Mouse (Mus musculus): ENCODE measurements around the gene Cpped1. TPM values are rescaled to one million over a fixed set of nuclear protein-coding genes. Genes with fewer than 3 reads are reported as not detected.

The Cpped1 gene
- polyA plus RNA-seq, 1 experiment from 2014 or later = 13.2 TPM

- WGBS = 78% methylated on average over 3 of the region's 3 CpGs
- ATAC-seq = no peak
- no peaks in the 10 kb centered on the region for H3K27me3 ChIP-seq (replicated peaks; ENCODE audit: control insufficient read depth, insufficient read depth, low read length)
Measured at GRCm38 (mm10) chr16:11868486-11868885, 40.8 kb downstream of the Cpped1 start.

GRCm38 (mm10) chr16:11852716-11853605, 56.3 kb downstream of the Cpped1 start:
- Histone ChIP-seq H3K9me3 (ENCODE audit: control insufficient read depth, low read length) (no peaks in the 10 kb centered on the region), H3K36me3 (ENCODE audit: control insufficient read depth, insufficient read depth) (no peaks in the 10 kb centered on the region), H3K9ac (replicated peaks; ENCODE audit: low read depth, low read length) (no peak overlapping the region), H3K4me3 (replicated peaks; ENCODE audit: low read length) (no peak overlapping the region), H3K4me1 (replicated peaks; ENCODE audit: control insufficient read depth, insufficient read depth, low read length) (peaks cover 7% of the 10 kb centered on the region), H3K27me3 (replicated peaks; ENCODE audit: control insufficient read depth, insufficient read depth, low read length) (no peaks in the 10 kb centered on the region), H3K27ac (ENCODE audit: low read length) (0 out of 2 replicates have a peak overlapping the region, but pooled peaks have one; percentile 10), H3K4me2 (ENCODE audit: low read length) (no peak overlapping the region)
- peak; percentile 68 for ATAC-seq
- WGBS = 47% methylated on average over 8 of the region's 8 CpGs

More at GRCm38 (mm10) chr16:11868486-11868885, 40.8 kb downstream of the Cpped1 start:
- no peaks in the 10 kb centered on the region for H3K4me1 ChIP-seq (replicated peaks; ENCODE audit: control insufficient read depth, insufficient read depth, low read length)
- no peak overlapping the region for H3K4me2 ChIP-seq (ENCODE audit: low read length)
- no peak overlapping the region for H3K4me3 ChIP-seq (replicated peaks; ENCODE audit: low read length)
- no peak overlapping the region for H3K9ac ChIP-seq (replicated peaks; ENCODE audit: low read depth, low read length)
- no peaks in the 10 kb centered on the region for H3K9me3 ChIP-seq (ENCODE audit: control insufficient read depth, low read length)
- H3K27ac ChIP-seq (ENCODE audit: low read length) = no peak overlapping the region
- no peaks in the 10 kb centered on the region for H3K36me3 ChIP-seq (ENCODE audit: control insufficient read depth, insufficient read depth)

- H3K9ac ChIP-seq (replicated peaks; ENCODE audit: low read depth, low read length) = no peak overlapping the region
- no peak for ATAC-seq
- no peaks in the 10 kb centered on the region for H3K36me3 ChIP-seq (ENCODE audit: control insufficient read depth, insufficient read depth)
- peaks cover 7% of the 10 kb centered on the region for H3K4me1 ChIP-seq (replicated peaks; ENCODE audit: control insufficient read depth, insufficient read depth, low read length)
- WGBS = 84% methylated on average over 5 of the region's 5 CpGs
- no peak overlapping the region for H3K27ac ChIP-seq (ENCODE audit: low read length)
- H3K4me2 ChIP-seq (ENCODE audit: low read length) = no peak overlapping the region
- H3K4me3 ChIP-seq (replicated peaks; ENCODE audit: low read length) = no peak overlapping the region
- H3K9me3 ChIP-seq (ENCODE audit: control insufficient read depth, low read length) = no peaks in the 10 kb centered on the region
- no peaks in the 10 kb centered on the region for H3K27me3 ChIP-seq (replicated peaks; ENCODE audit: control insufficient read depth, insufficient read depth, low read length)
Measured at GRCm38 (mm10) chr16:11848990-11849658, 60.1 kb downstream of the Cpped1 start.

- H3K9me3 ChIP-seq (ENCODE audit: control insufficient read depth, low read length) = no peaks in the 10 kb centered on the region
- ATAC-seq = peak; percentile 66; the same call in 1 of the 2 replicates
- H3K4me2 ChIP-seq (ENCODE audit: low read length) = no peak overlapping the region
- no peaks in the 10 kb centered on the region for H3K4me1 ChIP-seq (replicated peaks; ENCODE audit: control insufficient read depth, insufficient read depth, low read length)
- H3K27me3 ChIP-seq (replicated peaks; ENCODE audit: control insufficient read depth, insufficient read depth, low read length) = no peaks in the 10 kb centered on the region
- WGBS = 57% methylated on average over 5 of the region's 5 CpGs
- peak overlapping the region; percentile 5; the same call in 1 of the 2 replicates for H3K27ac ChIP-seq (ENCODE audit: low read length)
- no peak overlapping the region for H3K4me3 ChIP-seq (replicated peaks; ENCODE audit: low read length)
- H3K36me3 ChIP-seq (ENCODE audit: control insufficient read depth, insufficient read depth) = no peaks in the 10 kb centered on the region
- H3K9ac ChIP-seq (replicated peaks; ENCODE audit: low read depth, low read length) = no peak overlapping the region
Measured at GRCm38 (mm10) chr16:11845309-11845708, 63.9 kb downstream of the Cpped1 start.

- Histone ChIP-seq H3K36me3 (ENCODE audit: control insufficient read depth, insufficient read depth) (no peaks in the 10 kb centered on the region), H3K9me3 (ENCODE audit: control insufficient read depth, low read length) (no peaks in the 10 kb centered on the region), H3K4me3 (replicated peaks; ENCODE audit: low read length) (no peak overlapping the region), H3K4me1 (replicated peaks; ENCODE audit: control insufficient read depth, insufficient read depth, low read length) (no peaks in the 10 kb centered on the region), H3K27ac (ENCODE audit: low read length) (no peak overlapping the region), H3K4me2 (ENCODE audit: low read length) (no peak overlapping the region), H3K9ac (replicated peaks; ENCODE audit: low read depth, low read length) (no peak overlapping the region), H3K27me3 (replicated peaks; ENCODE audit: control insufficient read depth, insufficient read depth, low read length) (no peaks in the 10 kb centered on the region)
- 98% methylated on average over 2 of the region's 2 CpGs for WGBS
- no peak for ATAC-seq
Measured at GRCm38 (mm10) chr16:11843441-11843840, 65.8 kb downstream of the Cpped1 start.

GRCm38 (mm10) chr16:11833474-11833873, 75.8 kb downstream of the Cpped1 start:
- Histone ChIP-seq H3K4me1 (replicated peaks; ENCODE audit: control insufficient read depth, insufficient read depth, low read length) (no peaks in the 10 kb centered on the region), H3K4me2 (ENCODE audit: low read length) (no peak overlapping the region), H3K27ac (ENCODE audit: low read length) (no peak overlapping the region), H3K9me3 (ENCODE audit: control insufficient read depth, low read length) (no peaks in the 10 kb centered on the region), H3K27me3 (replicated peaks; ENCODE audit: control insufficient read depth, insufficient read depth, low read length) (no peaks in the 10 kb centered on the region), H3K4me3 (replicated peaks; ENCODE audit: low read length) (no peak overlapping the region), H3K9ac (replicated peaks; ENCODE audit: low read depth, low read length) (no peak overlapping the region), H3K36me3 (ENCODE audit: control insufficient read depth, insufficient read depth) (no peaks in the 10 kb centered on the region)
- no peak for ATAC-seq
- WGBS = 86% methylated on average over 1 of the region's 1 CpGs

- peaks cover 5% of the 10 kb centered on the region for H3K4me1 ChIP-seq (replicated peaks; ENCODE audit: control insufficient read depth, insufficient read depth, low read length)
- no peaks in the 10 kb centered on the region for H3K27me3 ChIP-seq (replicated peaks; ENCODE audit: control insufficient read depth, insufficient read depth, low read length)
- H3K9me3 ChIP-seq (ENCODE audit: control insufficient read depth, low read length) = no peaks in the 10 kb centered on the region
- no peak overlapping the region for H3K4me3 ChIP-seq (replicated peaks; ENCODE audit: low read length)
- no peaks in the 10 kb centered on the region for H3K36me3 ChIP-seq (ENCODE audit: control insufficient read depth, insufficient read depth)
- no peak overlapping the region for H3K9ac ChIP-seq (replicated peaks; ENCODE audit: low read depth, low read length)
- no peak overlapping the region for H3K4me2 ChIP-seq (ENCODE audit: low read length)
- ATAC-seq = no peak
- WGBS = 68% methylated on average over 1 of the region's 1 CpGs
- no peak overlapping the region for H3K27ac ChIP-seq (ENCODE audit: low read length)
Measured at GRCm38 (mm10) chr16:11828816-11829215, 80.4 kb downstream of the Cpped1 start.

- ATAC-seq = peak; percentile 61
- Histone ChIP-seq H3K36me3 (ENCODE audit: control insufficient read depth, insufficient read depth) (no peaks in the 10 kb centered on the region), H3K4me2 (ENCODE audit: low read length) (0 out of 2 replicates have a peak overlapping the region, but pooled peaks have one; percentile 14)
Measured at GRCm38 (mm10) chr16:11824833-11825232, 84.4 kb downstream of the Cpped1 start.

GRCm38 (mm10) chr16:11824385-11824784, 84.9 kb downstream of the Cpped1 start:
- Histone ChIP-seq H3K36me3 (ENCODE audit: control insufficient read depth, insufficient read depth) (no peaks in the 10 kb centered on the region), H3K4me1 (replicated peaks; ENCODE audit: control insufficient read depth, insufficient read depth, low read length) (peaks cover 5% of the 10 kb centered on the region), H3K4me2 (ENCODE audit: low read length) (0 out of 2 replicates have a peak overlapping the region, but pooled peaks have one; percentile 14), H3K27ac (ENCODE audit: low read length) (peak overlapping the region; percentile 60; the same call in 1 of the 2 replicates), H3K27me3 (replicated peaks; ENCODE audit: control insufficient read depth, insufficient read depth, low read length) (no peaks in the 10 kb centered on the region), H3K9me3 (ENCODE audit: control insufficient read depth, low read length) (no peaks in the 10 kb centered on the region), H3K4me3 (replicated peaks; ENCODE audit: low read length) (no peak overlapping the region), H3K9ac (replicated peaks; ENCODE audit: low read depth, low read length) (no peak overlapping the region)
- no peak for ATAC-seq
- WGBS = 74% methylated on average over 8 of the region's 8 CpGs

More at GRCm38 (mm10) chr16:11824833-11825232, 84.4 kb downstream of the Cpped1 start:
- H3K9me3 ChIP-seq (ENCODE audit: control insufficient read depth, low read length) = no peaks in the 10 kb centered on the region
- H3K27ac ChIP-seq (ENCODE audit: low read length) = peak overlapping the region; percentile 60; the same call in 1 of the 2 replicates
- no peaks in the 10 kb centered on the region for H3K27me3 ChIP-seq (replicated peaks; ENCODE audit: control insufficient read depth, insufficient read depth, low read length)
- 64% methylated on average over 7 of the region's 7 CpGs for WGBS
- no peak overlapping the region for H3K9ac ChIP-seq (replicated peaks; ENCODE audit: low read depth, low read length)
- H3K4me1 ChIP-seq (replicated peaks; ENCODE audit: control insufficient read depth, insufficient read depth, low read length) = peaks cover 5% of the 10 kb centered on the region
- H3K4me3 ChIP-seq (replicated peaks; ENCODE audit: low read length) = no peak overlapping the region

Measured in forebrain, embryonic 16.5 days (tissue).